Mouse (Mus musculus): Measurements from ENCODE around the gene Mup5.

DNA sequence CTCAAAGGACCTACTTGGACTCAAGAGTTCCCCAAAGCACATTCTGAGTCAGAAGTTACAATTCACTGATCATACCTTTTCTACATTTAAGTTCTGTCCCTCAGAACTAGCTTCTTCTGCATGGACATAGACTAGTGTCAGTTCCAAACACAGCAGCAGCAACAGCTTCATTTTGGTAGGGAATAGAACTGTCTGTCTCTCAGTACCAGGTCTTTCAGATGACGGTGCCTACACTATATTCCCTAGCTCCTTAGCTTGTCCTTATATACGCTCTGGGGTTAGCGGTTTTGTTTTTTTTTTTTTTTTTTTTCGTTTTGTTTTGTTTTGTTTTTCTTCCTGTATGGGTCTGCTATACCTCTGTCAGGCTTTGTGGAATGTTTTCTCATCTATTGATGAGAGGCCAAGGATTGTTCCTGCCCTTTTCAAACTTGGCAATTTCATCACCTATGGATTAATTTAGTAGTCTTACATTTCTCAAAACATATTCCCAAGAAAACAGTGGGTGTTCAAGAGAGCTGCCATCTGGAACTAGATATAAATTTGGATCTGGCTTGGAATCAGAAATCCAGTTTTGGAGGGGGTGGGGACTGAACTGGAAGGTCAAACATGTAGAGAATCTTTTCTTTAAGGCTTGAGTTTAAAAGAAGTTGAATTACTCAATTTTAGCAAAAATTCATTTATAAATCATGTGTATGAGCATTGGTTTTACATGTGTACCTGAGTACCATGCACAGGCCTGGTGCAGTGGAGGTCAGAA is at the start of gene Mup5:
- TF ChIP-seq EP300 (IDR thresholded peaks at IDR 0.05; ENCODE audit: low read depth) (no peak), CTCF (IDR thresholded peaks at IDR 0.05; ENCODE audit: low read depth) (no peak)
